Mouse (Mus musculus) embryonic facial prominence, embryonic 11.5 days (tissue): ENCODE measurements around the gene Fam45a. TPM values are rescaled to one million over a fixed set of nuclear protein-coding genes. Genes with fewer than 3 reads are reported as not detected.
A peak's percentile ranks its signal among the peaks of the same experiment; 100 is the strongest.

Experiments used
- ATAC-seq: fragments of 200-750 bp; cut with Nextera tagmentation; replicated peaks from 2 replicates; pipeline ENCODE4 v1.8.0; 2017; ENCODE audit warnings: low read depth; ENCODE audit not compliant: insufficient number of reproducible peaks, low FRiP score, low TSS enrichment
- DNase-seq: peaks from one replicate; pipeline ENCODE4 v3.0.0-alpha.2; 2015; ENCODE audit warnings: low spot score
- H3K27ac ChIP-seq: fragments of 300-500 bp; sonication (generic); replicated peaks from 2 replicates; pipeline ENCODE4 v1.5.1; 2014; ENCODE audit warnings: mild to moderate bottlenecking, low read depth, low read length, control low read depth
- H3K27me3 ChIP-seq: fragments of 300-500 bp; sonication (generic); 2 replicates; pipeline ENCODE4 v1.6.1; 2014; ENCODE audit warnings: mild to moderate bottlenecking, low read length, moderate library complexity, mixed read lengths; ENCODE audit not compliant: control insufficient read depth, insufficient read depth
- H3K36me3 ChIP-seq: fragments of 300-500 bp; sonication (generic); replicated peaks from 2 replicates; pipeline ENCODE4 v1.6.1; 2014; ENCODE audit warnings: low read depth, mild to moderate bottlenecking, low read length, moderate library complexity, mixed read lengths; ENCODE audit not compliant: control insufficient read depth, insufficient read depth
- H3K4me1 ChIP-seq: fragments of 300-500 bp; sonication (generic); 2 replicates; pipeline ENCODE4 v1.6.1; 2014; ENCODE audit warnings: low read length, mixed read lengths; ENCODE audit not compliant: control insufficient read depth, insufficient read depth
- H3K4me2 ChIP-seq: fragments of 300-500 bp; sonication (generic); 2 replicates; pipeline ENCODE4 v1.6.1; 2014; ENCODE audit warnings: low read depth, mild to moderate bottlenecking, control low read depth, low read length, moderate library complexity
- H3K4me3 ChIP-seq: fragments of 300-500 bp; sonication (generic); 2 replicates; pipeline ENCODE4 v1.5.1; 2014; ENCODE audit warnings: low read depth, low read length, control low read depth
- H3K9ac ChIP-seq: fragments of 300-500 bp; sonication (generic); replicated peaks from 2 replicates; pipeline ENCODE4 v1.6.1; 2014; ENCODE audit warnings: mild to moderate bottlenecking, control low read depth, low read length
- H3K9me3 ChIP-seq: fragments of 300-500 bp; sonication (generic); replicated peaks from 2 replicates; pipeline ENCODE4 v1.6.1; 2016; ENCODE audit warnings: mild to moderate bottlenecking, low read length, inconsistent platforms, mixed read lengths; ENCODE audit not compliant: control insufficient read depth
- WGBS: fragments of 180-500 bp; shearing (Covaris S2); extraction: QIAGEN DNeasy Blood & Tissue Kit; methylation state at CpG from one replicate; pipeline ENCODE4 v1.1.7; 2014; 5-methylcytosine and 5-hydroxymethylcytosine counted together
- polyA plus RNA-seq: library from polyadenylated mRNA; unstranded; fragments of >200 nt; fragmentation: Nextera tagmentation; extraction: Ambion mirVana; gene quantifications from 2 replicates; pipeline ENCODE4 v1.2.1, GENCODE M21; 2014

Gene Fam45a
- polyA plus RNA-seq, 1 experiment from 2014 or later = 35.8 TPM

GRCm38 (mm10) chr19:60789919-60790506, 21.4 kb upstream of the Fam45a start:
- Histone ChIP-seq H3K36me3 (no peaks in the 10 kb centered on the region), H3K4me3 (peak overlapping the region; percentile 98), H3K9me3 (no peaks in the 10 kb centered on the region), H3K27me3 (no peaks in the 10 kb centered on the region), H3K4me2 (peak overlapping the region; percentile 47), H3K27ac (peak overlapping the region; percentile 98), H3K4me1 (no peaks in the 10 kb centered on the region), H3K9ac (peak overlapping the region; percentile 100)
- ATAC-seq (no peak; the same call in 1 of the 2 replicates), DNase-seq (peak; percentile 64)
- WGBS = under 1% methylated on average over 54 of the region's 60 CpGs

- Histone ChIP-seq H3K27ac (peak within 1 kb of the TSS; percentile 98), H3K4me1 (no peaks in the 10 kb centered on the region), H3K36me3 (no peaks in the 10 kb centered on the region), H3K9me3 (no peaks in the 10 kb centered on the region), H3K9ac (peak within 1 kb of the TSS; percentile 100), H3K4me3 (peak within 1 kb of the TSS; percentile 98), H3K4me2 (peak within 1 kb of the TSS; percentile 47), H3K27me3 (no peaks in the 10 kb centered on the region)
- DNase-seq (peak; percentile 96), ATAC-seq (peak; percentile 96)
- WGBS = under 1% methylated on average over 52 of the region's 57 CpGs
Observed at GRCm38 (mm10) chr19:60790551-60791161, 20.7 kb upstream of the Fam45a start, which contains the start of gene Eif3a. Gene Eif3a (minus strand): TSS chr19:60790658.

- H3K27ac ChIP-seq = no peak overlapping the region; the same call in 1 of the 2 replicates
- H3K36me3 ChIP-seq = no peaks in the 10 kb centered on the region
- H3K9ac ChIP-seq = peak overlapping the region; percentile 100
- peak overlapping the region; percentile 47 for H3K4me2 ChIP-seq
- ATAC-seq (0 out of 2 replicates have a peak, but pooled peaks have one; percentile 40), DNase-seq (no peak)
- WGBS = 21% methylated on average over 9 of the region's 9 CpGs
- no peaks in the 10 kb centered on the region for H3K4me1 ChIP-seq
- H3K27me3 ChIP-seq = no peaks in the 10 kb centered on the region
- H3K9me3 ChIP-seq = no peaks in the 10 kb centered on the region
- peak overlapping the region; percentile 98 for H3K4me3 ChIP-seq
Observed at GRCm38 (mm10) chr19:60791164-60791563, 20.2 kb upstream of the Fam45a start.

- no peaks in the 10 kb centered on the region for H3K36me3 ChIP-seq
- 87% methylated on average over 2 of the region's 2 CpGs for WGBS
- no peak overlapping the region for H3K4me2 ChIP-seq
Observed at GRCm38 (mm10) chr19:60793170-60793707, 18.1 kb upstream of the Fam45a start.

GRCm38 (mm10) chr19:60795244-60795643, 16.1 kb upstream of the Fam45a start:
- Histone ChIP-seq H3K27me3 (no peaks in the 10 kb centered on the region), H3K9me3 (no peaks in the 10 kb centered on the region), H3K9ac (no peak overlapping the region), H3K27ac (no peak overlapping the region), H3K4me1 (no peaks in the 10 kb centered on the region), H3K36me3 (no peaks in the 10 kb centered on the region), H3K4me2 (no peak overlapping the region), H3K4me3 (no peak overlapping the region)
- ATAC-seq (no peak), DNase-seq (no peak)
- 86% methylated on average over 2 of the region's 2 CpGs for WGBS

More at GRCm38 (mm10) chr19:60793170-60793707, 18.1 kb upstream of the Fam45a start:
- no peak overlapping the region for H3K9ac ChIP-seq
- DNase-seq = no peak
- H3K27ac ChIP-seq = no peak overlapping the region
- H3K4me1 ChIP-seq = no peaks in the 10 kb centered on the region
- no peak for ATAC-seq
- H3K27me3 ChIP-seq = no peaks in the 10 kb centered on the region
- no peaks in the 10 kb centered on the region for H3K9me3 ChIP-seq
- H3K4me3 ChIP-seq = no peak overlapping the region

GRCm38 (mm10) chr19:60797415-60797814, 14.0 kb upstream of the Fam45a start:
- no peak overlapping the region for H3K27ac ChIP-seq
- WGBS = 89% methylated on average over 2 of the region's 2 CpGs
- no peak overlapping the region for H3K9ac ChIP-seq
- DNase-seq (no peak), ATAC-seq (no peak)
- H3K4me2 ChIP-seq = no peak overlapping the region
- no peaks in the 10 kb centered on the region for H3K4me1 ChIP-seq
- no peaks in the 10 kb centered on the region for H3K36me3 ChIP-seq
- H3K9me3 ChIP-seq = no peaks in the 10 kb centered on the region
- no peak overlapping the region for H3K4me3 ChIP-seq
- no peaks in the 10 kb centered on the region for H3K27me3 ChIP-seq

GRCm38 (mm10) chr19:60799867-60800569, 11.4 kb upstream of the Fam45a start:
- no peaks in the 10 kb centered on the region for H3K9me3 ChIP-seq
- H3K36me3 ChIP-seq = no peaks in the 10 kb centered on the region
- no peak for ATAC-seq
- H3K27ac ChIP-seq = no peak overlapping the region
- no peak overlapping the region for H3K4me2 ChIP-seq
- no peak for DNase-seq
- H3K4me3 ChIP-seq = no peak overlapping the region
- no peaks in the 10 kb centered on the region for H3K4me1 ChIP-seq
- H3K27me3 ChIP-seq = no peaks in the 10 kb centered on the region
- WGBS = 76% methylated on average over 7 of the region's 7 CpGs
- H3K9ac ChIP-seq = no peak overlapping the region
